Mouse (Mus musculus) layer of hippocampus, adult 9-10 months (tissue): ENCODE data around the gene Olfr1152.

Source experiments
- DNase-seq: peaks from one replicate; pipeline ENCODE4 v3.0.0; 2022; ENCODE audit warnings: low spot score

The Olfr1152 gene

GRCm38 (mm10) chr2:87866192-87866591, at the start of gene Olfr1152:
TSS of gene Olfr1152 (plus strand) at chr2:87866492.
- DNase-seq: no peak

- no peak for DNase-seq
Observed at GRCm38 (mm10) chr2:87830233-87830632, 36.1 kb upstream of the Olfr1152 start, which contains the start of gene Olfr1148. TSS of gene Olfr1148 (plus strand) at chr2:87830533.

GRCm38 (mm10) chr2:87843693-87844092, 22.6 kb upstream of the Olfr1152 start, which contains the start of gene Olfr1150-ps1:
TSS of gene Olfr1150-ps1 (plus strand) at chr2:87843993.
- no peak for DNase-seq

GRCm38 (mm10) chr2:87855562-87855961, 10.7 kb upstream of the Olfr1152 start, which contains the start of gene Olfr1151:
TSS of gene Olfr1151 (plus strand) at chr2:87855862.
- no peak for DNase-seq

- DNase-seq: no peak
Observed at GRCm38 (mm10) chr2:87894662-87895061, 28.4 kb downstream of the Olfr1152 start, which contains the start of gene Olfr1153. TSS of gene Olfr1153 (plus strand) at chr2:87894962.

- no peak for DNase-seq
Observed at GRCm38 (mm10) chr2:87905066-87905465, 38.8 kb downstream of the Olfr1152 start, which contains the start of gene Olfr1154. TSS of gene Olfr1154 (minus strand) at chr2:87905166.
